Comparison of ENCODE assay signal across 21 mouse cellular contexts in the genomic region with DNA sequence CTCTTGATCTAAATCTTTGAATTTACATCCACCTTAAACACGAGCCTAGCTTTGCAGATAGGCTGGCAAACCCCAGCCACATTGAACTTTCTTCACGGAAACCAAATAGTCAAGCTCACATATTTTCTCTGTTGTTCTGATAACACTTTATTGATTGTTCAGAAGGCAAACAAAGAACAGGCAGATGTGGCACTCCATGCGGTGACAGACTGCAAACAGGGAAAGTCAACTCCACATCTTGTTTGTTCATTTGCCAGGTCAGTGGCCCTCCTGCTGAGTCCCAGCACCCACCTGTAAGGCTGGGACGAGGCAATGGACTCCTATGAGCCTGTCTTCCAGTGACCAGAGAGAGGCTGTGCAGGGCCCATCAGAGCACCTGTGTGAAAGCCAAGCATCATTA.
DNase-seq lines count a peak whose midpoint lies in the region; ATAC-seq and TF ChIP-seq lines count a peak whose summit lies in the region.
"Had no signal": no experiment of that assay in that cellular context is flagged by ENCODE, and none has a peak within 500 bp of the region (broad histone marks: within the 10 kb centered on the region; RNA-seq: fewer than 3 reads in every experiment).

No protein-coding gene starts in this region.

- WGBS in liver, embryonic 12.5 days (ENCODE audit: insufficient replicate concordance): 48% methylated on average over 4 of the region's 4 CpGs
- WGBS in liver, embryonic 11.5 days: 62% methylated on average over 4 of the region's 4 CpGs
- 50% methylated on average over 4 of the region's 4 CpGs for WGBS in liver, postnatal 0 days (ENCODE audit: insufficient replicate concordance)
- 62% methylated on average over 4 of the region's 4 CpGs for WGBS in stomach, embryonic 16.5 days
- 77% methylated on average over 4 of the region's 4 CpGs for WGBS in forebrain, embryonic 15.5 days

- no peaks in the 10 kb centered on the region for H3K9me3 ChIP-seq in liver, embryonic 12.5 days (replicated peaks)
- no peaks in the 10 kb centered on the region for H3K9me3 ChIP-seq in liver, embryonic 11.5 days (ENCODE audit: control insufficient read depth, low read length)
- no peaks in the 10 kb centered on the region for H3K9me3 ChIP-seq in liver, postnatal 0 days (ENCODE audit: low read length)
- no peaks in the 10 kb centered on the region for H3K9me3 ChIP-seq in stomach, embryonic 16.5 days (replicated peaks; ENCODE audit: control insufficient read depth, low read length)
- H3K9me3 ChIP-seq in forebrain, embryonic 15.5 days: no peaks in the 10 kb centered on the region
- H3K9me3 ChIP-seq: embryonic facial prominence, embryonic 12.5 days; embryonic facial prominence, embryonic 15.5 days; heart, embryonic 10.5 days; hindbrain, embryonic 12.5 days; hindbrain, embryonic 15.5 days had no signal

- H3K4me3 ChIP-seq in liver, embryonic 12.5 days: no peak overlapping the region
- no peak overlapping the region for H3K4me3 ChIP-seq in liver, embryonic 11.5 days (ENCODE audit: low read depth, low read length)
- H3K4me3 ChIP-seq in liver, postnatal 0 days (ENCODE audit: low read depth, low read length): no peak overlapping the region
- no peak overlapping the region for H3K4me3 ChIP-seq in stomach, embryonic 16.5 days (replicated peaks; ENCODE audit: low read length)
- no peak overlapping the region for H3K4me3 ChIP-seq in forebrain, embryonic 15.5 days
- H3K4me3 ChIP-seq: embryonic facial prominence, embryonic 12.5 days; embryonic facial prominence, embryonic 15.5 days; heart, adult 2 months; heart, embryonic 10.5 days; hindbrain, embryonic 12.5 days; hindbrain, embryonic 15.5 days had no signal

- 0 out of 2 replicates have a peak, but pooled peaks have one; percentile 9 for TF ChIP-seq EP300 in liver, postnatal 0 days (IDR thresholded peaks at IDR 0.05; ENCODE audit: low read depth)

- ATAC-seq in liver, embryonic 12.5 days: peak; percentile 51; the same call in 1 of the 2 replicates
- no peak for ATAC-seq in liver, embryonic 11.5 days (replicated peaks; ENCODE audit: low FRiP score)
- peak; percentile 86 for ATAC-seq in liver, postnatal 0 days
- peak; percentile 34; the same call in 1 of the 2 replicates for ATAC-seq in stomach, embryonic 16.5 days (ENCODE audit: insufficient read depth, low FRiP score)
- no peak for ATAC-seq in forebrain, embryonic 15.5 days (replicated peaks)
- ATAC-seq: CD4-positive, CD25-positive, alpha-beta regulatory T cell, adult 4 months; forebrain, embryonic 14.5 days had no signal

- no peak overlapping the region for H3K27ac ChIP-seq in liver, embryonic 12.5 days
- no peak overlapping the region for H3K27ac ChIP-seq in liver, embryonic 11.5 days (ENCODE audit: low read depth, low read length)
- no peak overlapping the region for H3K27ac ChIP-seq in liver, postnatal 0 days (ENCODE audit: low read depth)
- peak overlapping the region; percentile 63; the same call in 1 of the 2 replicates for H3K27ac ChIP-seq in stomach, embryonic 16.5 days (ENCODE audit: low read length)
- no peak overlapping the region for H3K27ac ChIP-seq in forebrain, embryonic 15.5 days (replicated peaks)
- H3K27ac ChIP-seq: embryonic facial prominence, embryonic 12.5 days; embryonic facial prominence, embryonic 15.5 days; heart, adult 2 months; heart, embryonic 10.5 days; hindbrain, embryonic 12.5 days; hindbrain, embryonic 15.5 days had no signal

- H3K36me3 ChIP-seq in liver, embryonic 12.5 days: no peaks in the 10 kb centered on the region
- no peaks in the 10 kb centered on the region for H3K36me3 ChIP-seq in liver, embryonic 11.5 days (ENCODE audit: control insufficient read depth, insufficient read depth, low read length)
- no peaks in the 10 kb centered on the region for H3K36me3 ChIP-seq in liver, postnatal 0 days (replicated peaks; ENCODE audit: insufficient read depth, low read length)
- no peaks in the 10 kb centered on the region for H3K36me3 ChIP-seq in stomach, embryonic 16.5 days (ENCODE audit: control insufficient read depth, insufficient read depth, low read length)
- no peaks in the 10 kb centered on the region for H3K36me3 ChIP-seq in forebrain, embryonic 15.5 days
- H3K36me3 ChIP-seq: embryonic facial prominence, embryonic 12.5 days; embryonic facial prominence, embryonic 15.5 days; heart, embryonic 10.5 days; hindbrain, embryonic 15.5 days had no signal

- peaks cover 11% of the 10 kb centered on the region; the same call in 1 of the 2 replicates for H3K27me3 ChIP-seq in liver, embryonic 12.5 days (replicated peaks)
- 0 out of 2 replicates have a peak, but pooled peaks cover 2% of the 10 kb centered on the region for H3K27me3 ChIP-seq in liver, embryonic 11.5 days (replicated peaks; ENCODE audit: control insufficient read depth, insufficient read depth, low read length)
- no peaks in the 10 kb centered on the region for H3K27me3 ChIP-seq in liver, postnatal 0 days (ENCODE audit: insufficient read depth, low read length)
- H3K27me3 ChIP-seq in stomach, embryonic 16.5 days (ENCODE audit: control insufficient read depth, insufficient read depth, low read length): no peaks in the 10 kb centered on the region
- H3K27me3 ChIP-seq in forebrain, embryonic 15.5 days: no peaks in the 10 kb centered on the region
- H3K27me3 ChIP-seq: embryonic facial prominence, embryonic 12.5 days; embryonic facial prominence, embryonic 15.5 days; hindbrain, embryonic 12.5 days; hindbrain, embryonic 15.5 days had no signal

- no peak for DNase-seq in liver, embryonic 11.5 days (ENCODE audit: low spot score)
- peak; percentile 25 for DNase-seq in liver, postnatal 0 days
- DNase-seq in layer of hippocampus, adult 9-11 months: no peak
- DNase-seq: adrenal gland, adult 2 months; adrenal gland, postnatal 14 days; cerebellum, adult 11 months; cerebellum, adult 2 months; cerebellum, adult 9-11 months; cerebellum, postnatal 25 days; gastrocnemius, postnatal 36 days; heart, adult 2 months had no signal

- peak; percentile 14; the same call in 1 of the 2 replicates for TF ChIP-seq CTCF in liver, postnatal 0 days (IDR thresholded peaks at IDR 0.05; ENCODE audit: low read depth)

- no peak overlapping the region for H3K9ac ChIP-seq in liver, embryonic 12.5 days
- H3K9ac ChIP-seq in liver, embryonic 11.5 days (ENCODE audit: low read depth, low read length): no peak overlapping the region
- no peak overlapping the region for H3K9ac ChIP-seq in liver, postnatal 0 days (replicated peaks)
- H3K9ac ChIP-seq in stomach, embryonic 16.5 days (ENCODE audit: low read length): no peak overlapping the region
- H3K9ac ChIP-seq in forebrain, embryonic 15.5 days (replicated peaks): no peak overlapping the region
- H3K9ac ChIP-seq: embryonic facial prominence, embryonic 12.5 days; embryonic facial prominence, embryonic 15.5 days; hindbrain, embryonic 12.5 days; hindbrain, embryonic 15.5 days had no signal

- no peaks in the 10 kb centered on the region for H3K4me1 ChIP-seq in liver, embryonic 12.5 days
- no peaks in the 10 kb centered on the region for H3K4me1 ChIP-seq in liver, embryonic 11.5 days (replicated peaks; ENCODE audit: control insufficient read depth, insufficient read depth, low read length)
- 0 out of 2 replicates have a peak, but pooled peaks cover 8% of the 10 kb centered on the region for H3K4me1 ChIP-seq in liver, postnatal 0 days (ENCODE audit: insufficient read depth)
- no peaks in the 10 kb centered on the region for H3K4me1 ChIP-seq in stomach, embryonic 16.5 days (ENCODE audit: control insufficient read depth, insufficient read depth, low read length)
- no peaks in the 10 kb centered on the region for H3K4me1 ChIP-seq in forebrain, embryonic 15.5 days
- H3K4me1 ChIP-seq: embryonic facial prominence, embryonic 15.5 days; hindbrain, embryonic 15.5 days had no signal

- H3K4me2 ChIP-seq in liver, embryonic 12.5 days: no peak overlapping the region
- no peak overlapping the region for H3K4me2 ChIP-seq in liver, embryonic 11.5 days
- H3K4me2 ChIP-seq in liver, postnatal 0 days (ENCODE audit: low read depth, low read length): no peak overlapping the region
- no peak overlapping the region for H3K4me2 ChIP-seq in stomach, embryonic 16.5 days (ENCODE audit: low read depth, low read length)
- H3K4me2 ChIP-seq in forebrain, embryonic 15.5 days (replicated peaks): no peak overlapping the region
- H3K4me2 ChIP-seq: embryonic facial prominence, embryonic 12.5 days; embryonic facial prominence, embryonic 15.5 days; hindbrain, embryonic 12.5 days; hindbrain, embryonic 15.5 days had no signal

Comparison
In these comparisons a context has a peak if more than half of its experiments do, and no peak if none do; other contexts are left out.
1. ATAC-seq: peak in liver, embryonic 12.5 days (single experiment), liver, postnatal 0 days (single experiment) and stomach, embryonic 16.5 days (single experiment); none in liver, embryonic 11.5 days (single experiment) and forebrain, embryonic 15.5 days (single experiment).